Mouse (Mus musculus) CD4-positive, CD25-positive, alpha-beta regulatory T cell (primary cell): ENCODE results near the gene Cdan1. TPM values are rescaled to one million over a fixed set of nuclear protein-coding genes. Genes with fewer than 3 reads are reported as not detected.

ENCODE experiments used
- polyA plus RNA-seq: library from polyadenylated mRNA; unstranded; fragments of 100-300 nt; shearing (Covaris generic); gene quantifications from one replicate; pipeline ENCODE4 v1.2.1, GENCODE M21; 2017

Cdan1 gene
- polyA plus RNA-seq, result 38.0 TPM

DNA sequence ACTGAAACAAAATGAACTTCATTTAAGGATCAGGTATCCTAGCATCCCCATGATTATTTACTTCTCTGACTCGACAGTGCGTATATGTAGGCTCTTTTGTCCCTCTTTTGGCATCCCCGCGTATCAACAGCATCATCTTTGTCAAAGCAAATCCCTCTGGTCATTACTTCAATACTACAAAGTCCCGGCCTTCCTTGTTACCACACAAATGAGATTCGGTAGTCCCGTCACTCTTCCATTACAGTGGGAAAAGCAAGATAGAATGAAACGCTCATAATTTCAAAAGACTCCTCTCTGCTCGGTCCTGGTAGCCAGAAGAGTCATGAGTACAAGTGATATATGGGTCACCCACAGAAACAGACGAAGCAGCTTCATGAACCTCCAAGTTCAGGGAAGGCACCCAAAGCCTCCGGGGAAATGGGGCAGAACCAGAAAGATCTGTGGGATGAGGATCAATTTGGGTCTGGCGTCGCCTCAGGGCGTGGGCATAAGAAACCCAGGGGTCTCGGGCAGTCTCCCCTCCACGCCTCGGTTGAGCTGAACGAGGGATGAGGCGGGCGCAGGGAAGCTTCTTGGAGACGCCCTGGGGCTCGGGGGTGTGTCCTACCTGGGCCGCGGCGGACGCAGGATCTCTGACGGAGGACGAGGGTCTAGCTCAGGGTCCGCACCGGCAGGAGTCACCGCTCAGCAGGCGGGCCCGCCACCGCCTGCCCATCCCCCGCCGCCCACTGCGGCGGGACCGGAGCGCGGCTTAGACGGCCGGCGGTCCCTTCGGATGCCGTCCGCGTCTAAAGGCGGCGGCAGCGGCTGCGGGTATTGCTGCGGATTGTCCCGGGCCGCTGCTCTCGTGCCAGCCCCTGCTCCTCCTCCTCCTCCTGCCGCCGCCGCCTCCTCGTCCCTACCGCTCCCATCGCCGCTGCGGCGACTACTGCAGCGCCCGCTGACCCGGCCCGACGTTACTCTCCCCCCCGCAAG lies at the start of gene Cdan1:
TSS of gene Cdan1 (minus strand) at position 680 of the 975 bp plus-strand sequence.

DNA sequence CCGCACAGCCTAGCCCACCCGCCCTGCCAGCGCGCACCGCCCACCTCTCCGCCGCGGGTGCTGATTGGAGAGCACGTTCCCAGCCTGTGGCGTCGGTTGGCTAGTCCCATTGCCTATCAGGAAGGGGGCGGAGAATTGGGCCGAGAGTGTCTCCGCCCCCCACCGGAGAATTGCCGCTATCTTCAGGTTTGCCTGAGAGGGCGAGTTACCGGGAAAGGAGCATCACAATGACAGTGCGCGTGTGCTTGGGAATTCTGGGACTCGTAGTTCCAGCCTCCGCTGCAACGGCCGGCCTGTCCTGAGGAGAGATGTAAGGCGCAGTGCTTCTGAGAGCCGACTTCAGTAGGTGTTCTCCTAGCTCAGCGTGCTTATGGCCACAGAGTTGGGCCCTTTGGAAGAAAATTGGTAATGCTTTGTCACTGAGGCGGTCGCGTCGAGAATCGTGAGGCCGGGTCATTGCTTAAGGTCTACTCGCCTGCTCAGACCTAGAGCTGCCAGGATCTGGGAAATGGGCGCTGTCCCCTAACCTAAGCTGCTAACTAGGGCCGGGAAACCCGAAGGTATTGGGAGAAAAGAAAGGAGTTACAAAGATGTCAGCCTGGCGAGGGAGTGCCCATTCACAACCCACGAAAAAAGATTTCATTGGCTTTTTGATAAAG lies 625 bp upstream of the Cdan1 start, which contains the start of gene Ttbk2:
TSS of gene Ttbk2 (minus strand) at position 181 of the 659 bp plus-strand sequence.

Other genes with a start within 250 kb of the Cdan1 start
- 19.2 TPM for gene Haus2, start 240.7 kb downstream of the Cdan1 start, polyA plus RNA-seq
- gene Lrrc57, start 240.6 kb downstream of the Cdan1 start, polyA plus RNA-seq, result 29.8 TPM
- gene Stard9, start 221.0 kb downstream of the Cdan1 start, polyA plus RNA-seq, result 1.2 TPM
- 1.2 TPM for gene Ttbk2, start 476 bp upstream of the Cdan1 start, polyA plus RNA-seq
- gene Ubr1, start 120.6 kb upstream of the Cdan1 start, polyA plus RNA-seq, result 56.4 TPM
- 29.2 TPM for gene Tmem62, start 126.9 kb upstream of the Cdan1 start, polyA plus RNA-seq
- 146 TPM for gene Ccndbp1, start 158.3 kb upstream of the Cdan1 start, polyA plus RNA-seq
- 0.14 TPM for gene Epb42, start 186.9 kb upstream of the Cdan1 start, polyA plus RNA-seq
- not detected for gene Tgm5, start 235.7 kb upstream of the Cdan1 start, polyA plus RNA-seq